Mouse (Mus musculus) liver, embryonic 16.5 days (tissue): Measurements from ENCODE around the gene Dhdh. TPM values are rescaled to one million over a fixed set of nuclear protein-coding genes. Genes with fewer than 3 reads are reported as not detected.
A peak's percentile ranks its signal among the peaks of the same experiment; 100 is the strongest.
"Not testable (repeated sequence)": the region's sequence is repeated elsewhere in the genome, so short reads cannot be mapped to it uniquely, and the experiment has no call there.

Source experiments
- ATAC-seq: fragments of 200-750 bp; cut with Nextera tagmentation; 2 replicates; pipeline ENCODE4 v1.8.0; 2017; ENCODE audit warnings: low read depth, mild to moderate bottlenecking, moderate number of reproducible peaks, moderate library complexity
- H3K27ac ChIP-seq: fragments of 300-500 bp; sonication (generic); 2 replicates; pipeline ENCODE4 v1.5.1; 2014; ENCODE audit warnings: mild to moderate bottlenecking, low read length
- H3K27me3 ChIP-seq: fragments of 300-500 bp; sonication (generic); 2 replicates; pipeline ENCODE4 v1.6.1; 2014; ENCODE audit warnings: low read depth, low read length, mixed read lengths; ENCODE audit not compliant: control insufficient read depth, insufficient read depth
- H3K36me3 ChIP-seq: fragments of 300-500 bp; sonication (generic); 2 replicates; pipeline ENCODE4 v1.6.1; 2014; ENCODE audit warnings: mild to moderate bottlenecking; ENCODE audit not compliant: control insufficient read depth, insufficient read depth
- H3K4me1 ChIP-seq: fragments of 300-500 bp; sonication (generic); 2 replicates; pipeline ENCODE4 v1.6.1; 2014; ENCODE audit warnings: low read depth, low read length, mixed read lengths; ENCODE audit not compliant: control insufficient read depth
- H3K4me2 ChIP-seq: fragments of 300-500 bp; sonication (generic); 2 replicates; pipeline ENCODE4 v1.6.1; 2014; ENCODE audit warnings: low read depth, low read length, mixed read lengths
- H3K4me3 ChIP-seq: fragments of 300-500 bp; sonication (generic); 2 replicates; pipeline ENCODE4 v1.5.1; 2014; ENCODE audit warnings: low read depth, mild to moderate bottlenecking, low read length
- H3K9ac ChIP-seq: fragments of 300-500 bp; sonication (generic); 2 replicates; pipeline ENCODE4 v1.6.1; 2014; ENCODE audit warnings: low read depth, low read length
- H3K9me3 ChIP-seq: fragments of 300-500 bp; sonication (generic); replicated peaks from 2 replicates; pipeline ENCODE4 v1.6.1; 2016; ENCODE audit warnings: low read length; ENCODE audit not compliant: control insufficient read depth
- WGBS: fragments of 180-500 bp; shearing (Covaris S2); extraction: QIAGEN DNeasy Blood & Tissue Kit; methylation state at CpG from one replicate; pipeline ENCODE4 v1.1.7; 2014; ENCODE audit not compliant: insufficient replicate concordance; 5-methylcytosine and 5-hydroxymethylcytosine counted together
- polyA plus RNA-seq: library from polyadenylated mRNA; unstranded; fragments of >200 nt; fragmentation: Nextera tagmentation; extraction: Ambion mirVana; gene quantifications from 2 replicates; pipeline ENCODE4 v1.2.1, GENCODE M21; 2015

Gene Dhdh
- polyA plus RNA-seq, 1 experiment from 2014 or later: 3.3 TPM

DNA sequence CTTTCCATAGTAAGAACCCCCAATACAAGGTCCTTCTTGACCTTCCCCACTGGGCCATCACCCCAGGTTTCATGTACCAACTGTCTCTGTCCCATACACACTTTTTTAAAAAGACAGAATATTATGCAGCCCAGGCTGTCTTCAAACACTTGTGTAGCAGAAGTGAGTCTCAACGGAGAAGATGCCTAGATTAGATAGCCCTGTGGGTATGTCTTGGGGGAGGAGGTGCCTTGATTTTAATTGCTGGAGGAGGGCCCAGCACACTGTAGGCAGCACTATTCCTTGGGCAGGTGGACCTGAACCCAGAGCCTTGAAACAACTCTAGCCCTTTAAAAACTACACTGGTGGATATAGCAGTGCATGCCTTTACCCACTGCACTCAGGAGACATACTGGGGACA lies 6.4 kb downstream of the Dhdh start:
- H3K9me3 ChIP-seq: no peaks in the 10 kb centered on the region
- peaks cover 17% of the 10 kb centered on the region for H3K4me1 ChIP-seq
- no peaks in the 10 kb centered on the region for H3K27me3 ChIP-seq
- H3K4me3 ChIP-seq: no peak overlapping the region
- H3K4me2 ChIP-seq: no peak overlapping the region
- no peak overlapping the region for H3K9ac ChIP-seq
- ATAC-seq: no peak
- no peaks in the 10 kb centered on the region for H3K36me3 ChIP-seq
- no peak overlapping the region for H3K27ac ChIP-seq
- 31% methylated on average over 1 of the region's 1 CpGs for WGBS

DNA sequence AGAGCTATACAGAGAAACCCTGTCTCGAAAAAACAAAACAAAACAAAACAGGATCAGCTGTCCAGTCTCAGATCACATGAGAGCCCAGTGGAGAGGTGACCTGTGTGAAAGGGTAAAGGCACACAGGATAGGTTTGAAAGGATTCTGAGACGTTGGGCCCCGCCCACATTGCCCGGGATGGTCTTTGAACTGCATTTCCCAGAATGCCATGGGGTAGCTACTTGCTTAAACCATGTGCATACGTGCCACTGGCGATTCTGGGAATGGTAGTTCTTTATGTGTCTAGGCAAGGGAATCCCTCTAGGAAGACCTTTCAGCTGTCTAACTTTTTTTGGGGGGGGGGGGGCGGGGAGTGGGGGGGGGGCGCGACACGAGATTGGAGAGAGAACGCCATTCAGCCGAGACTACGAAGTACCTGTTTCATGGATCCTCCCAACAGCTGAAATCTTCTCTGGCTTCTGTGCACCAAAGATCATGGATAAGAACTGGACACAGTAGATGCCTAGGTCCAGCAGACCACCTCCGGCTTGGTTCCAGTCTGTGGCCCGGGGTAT lies 7.2 kb downstream of the Dhdh start, which contains the start of gene Tulp2:
Tulp2 (plus strand) TSS at position 504 of the 554 bp plus-strand sequence.
- Histone ChIP-seq H3K36me3 (no peaks in the 10 kb centered on the region), H3K27me3 (no peaks in the 10 kb centered on the region), H3K9me3 (no peaks in the 10 kb centered on the region), H3K4me2 (no peak within 1 kb of the TSS), H3K27ac (no peak within 1 kb of the TSS), H3K9ac (no peak within 1 kb of the TSS), H3K4me3 (no peak within 1 kb of the TSS), H3K4me1 (peaks cover 12% of the 10 kb centered on the region)
- ATAC-seq: peak; percentile 79
- WGBS: 40% methylated on average over 15 of the region's 15 CpGs

DNA sequence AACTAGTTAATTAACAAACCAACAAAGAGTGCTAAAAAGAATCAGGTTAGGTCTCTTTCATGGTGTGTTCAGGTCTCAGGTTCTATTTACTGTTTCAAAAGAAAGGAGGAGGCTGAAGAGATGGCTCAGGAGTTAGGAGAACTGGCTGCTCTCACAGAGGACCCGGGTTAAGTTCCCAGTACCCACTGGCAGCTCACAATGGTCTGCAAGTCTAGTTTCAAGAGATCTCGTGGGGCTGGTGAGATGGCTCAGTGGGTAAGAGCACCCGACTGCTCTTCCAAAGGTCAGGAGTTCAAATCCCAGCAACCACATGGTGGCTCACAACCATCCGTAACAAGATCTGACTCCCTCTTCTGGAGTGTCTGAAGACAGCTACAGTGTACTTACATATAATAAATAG lies 8.3 kb downstream of the Dhdh start:
- H3K9ac ChIP-seq, H3K27me3 ChIP-seq, ATAC-seq, H3K27ac ChIP-seq, H3K36me3 ChIP-seq, H3K4me3 ChIP-seq, H3K4me2 ChIP-seq, H3K9me3 ChIP-seq: not testable (repeated sequence)
- 67% methylated on average over 3 of the region's 4 CpGs for WGBS
- peaks cover 15% of the 10 kb centered on the region for H3K4me1 ChIP-seq

DNA sequence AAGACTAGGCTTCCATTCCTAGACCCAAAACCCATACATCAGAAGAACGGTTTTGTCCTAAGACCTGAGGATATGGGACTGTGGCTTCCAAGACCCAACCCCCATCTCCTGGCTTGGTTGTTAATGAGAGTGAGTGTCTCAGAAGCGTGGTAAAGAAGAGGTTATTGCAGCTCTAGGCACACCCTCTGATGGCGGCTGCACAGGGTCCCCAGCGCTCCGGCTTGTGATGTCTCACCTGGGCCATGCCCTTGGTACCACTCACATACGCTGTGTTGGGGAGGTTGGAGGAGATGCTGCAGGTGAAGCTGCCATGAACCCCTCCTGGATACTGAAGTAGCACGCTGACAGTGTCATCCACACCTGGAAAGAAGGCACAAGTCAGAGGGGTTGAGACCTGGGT lies 9.8 kb downstream of the Dhdh start:
- H3K36me3 ChIP-seq: no peaks in the 10 kb centered on the region; the same call in 1 of the 2 replicates
- H3K4me1 ChIP-seq: peaks cover 18% of the 10 kb centered on the region
- no peaks in the 10 kb centered on the region for H3K27me3 ChIP-seq
- H3K27ac ChIP-seq: no peak overlapping the region
- no peak for ATAC-seq
- 90% methylated on average over 7 of the region's 7 CpGs for whole genome bisulfite sequencing
- no peak overlapping the region for H3K4me2 ChIP-seq
- no peak overlapping the region for H3K4me3 ChIP-seq
- no peak overlapping the region for H3K9ac ChIP-seq
- H3K9me3 ChIP-seq: no peaks in the 10 kb centered on the region

GRCm38 (mm10) chr7:45477003-45477402 lies 11.6 kb downstream of the Dhdh start:
- WGBS: 12% methylated on average over 3 of the region's 3 CpGs
- H3K4me3 ChIP-seq: no peak overlapping the region
- peaks cover 15% of the 10 kb centered on the region for H3K4me1 ChIP-seq
- H3K4me2 ChIP-seq: no peak overlapping the region
- no peaks in the 10 kb centered on the region; the same call in 1 of the 2 replicates for H3K36me3 ChIP-seq
- no peak overlapping the region for H3K27ac ChIP-seq
- H3K9me3 ChIP-seq: no peaks in the 10 kb centered on the region
- H3K9ac ChIP-seq: no peak overlapping the region
- ATAC-seq: peak; percentile 31; the same call in 1 of the 2 replicates
- no peaks in the 10 kb centered on the region for H3K27me3 ChIP-seq

DNA sequence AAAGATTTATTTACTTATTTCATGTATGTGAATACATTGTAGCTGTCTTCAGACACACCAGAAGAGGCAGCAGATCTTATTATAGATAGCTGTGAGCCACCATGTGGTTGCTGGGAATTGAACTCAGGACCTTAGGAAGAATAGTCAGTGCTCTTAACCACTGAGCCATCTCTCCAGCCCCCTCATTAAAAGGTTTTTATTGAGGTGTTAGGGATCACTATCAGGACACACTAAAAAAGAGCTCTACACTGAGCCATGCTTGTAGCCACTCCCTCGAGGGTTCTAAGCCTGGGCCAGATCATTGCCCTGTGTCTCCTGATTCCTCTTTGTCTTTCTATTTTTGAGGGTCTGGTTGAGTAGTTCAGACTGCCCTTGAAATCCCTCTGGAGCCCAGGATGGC lies 12.2 kb downstream of the Dhdh start:
- Histone ChIP-seq H3K36me3 (no peaks in the 10 kb centered on the region; the same call in 1 of the 2 replicates), H3K4me2 (no peak overlapping the region), H3K9ac (no peak overlapping the region), H3K9me3 (no peaks in the 10 kb centered on the region), H3K27me3 (no peaks in the 10 kb centered on the region), H3K4me1 (peaks cover 11% of the 10 kb centered on the region), H3K27ac (no peak overlapping the region), H3K4me3 (no peak overlapping the region)
- 22% methylated on average over 1 of the region's 1 CpGs for WGBS
- ATAC-seq: no peak

DNA sequence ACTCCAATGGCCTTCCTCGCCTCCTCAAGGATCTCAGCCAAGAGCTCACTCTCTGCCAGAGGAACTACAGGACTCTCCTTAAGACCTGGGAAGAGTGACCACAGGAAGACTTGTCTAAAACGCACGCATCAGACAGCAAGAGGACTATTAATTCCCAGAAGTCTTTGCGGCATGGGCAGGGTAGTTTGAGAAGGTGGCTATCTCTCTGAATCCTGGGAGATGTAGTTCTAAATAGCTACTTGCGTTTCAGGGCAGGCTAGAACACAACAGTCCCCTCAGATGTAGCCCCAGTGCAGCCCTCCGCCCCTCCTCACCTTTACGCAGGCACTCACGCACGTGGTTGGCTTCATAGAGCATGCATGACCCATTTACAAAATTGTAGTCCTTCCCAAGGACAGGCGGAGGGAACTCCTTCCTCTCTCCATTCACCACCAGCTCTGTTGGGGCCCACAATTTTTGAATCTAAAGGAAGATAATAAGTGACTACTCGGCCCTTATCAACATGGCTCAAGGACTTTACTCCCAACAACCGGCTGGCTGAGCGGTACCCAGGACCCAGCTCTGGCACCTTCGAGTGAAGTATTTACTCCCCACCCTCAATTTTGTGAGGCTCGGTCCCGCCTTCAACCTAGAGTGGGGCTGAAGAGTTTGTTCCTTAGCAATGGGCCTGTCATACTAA lies 13.2 kb downstream of the Dhdh start:
- H3K9me3 ChIP-seq: no peaks in the 10 kb centered on the region
- H3K4me3 ChIP-seq: peak overlapping the region; percentile 21
- peak overlapping the region; percentile 45 for H3K27ac ChIP-seq
- no peaks in the 10 kb centered on the region; the same call in 1 of the 2 replicates for H3K36me3 ChIP-seq
- no peak overlapping the region for H3K9ac ChIP-seq
- peak; percentile 65 for ATAC-seq
- 47% methylated on average over 16 of the region's 16 CpGs for WGBS
- H3K4me1 ChIP-seq: peaks cover 19% of the 10 kb centered on the region
- H3K4me2 ChIP-seq: peak overlapping the region; percentile 50; the same call in 1 of the 2 replicates
- no peaks in the 10 kb centered on the region for H3K27me3 ChIP-seq

- Histone ChIP-seq H3K9me3 (no peaks in the 10 kb centered on the region), H3K27ac (no peak overlapping the region), H3K9ac (no peak overlapping the region), H3K36me3 (no peaks in the 10 kb centered on the region; the same call in 1 of the 2 replicates), H3K4me3 (no peak overlapping the region), H3K27me3 (no peaks in the 10 kb centered on the region), H3K4me2 (no peak overlapping the region), H3K4me1 (peaks cover 27% of the 10 kb centered on the region)
- ATAC-seq: no peak
- 5% methylated on average over 3 of the region's 3 CpGs for WGBS
Observed at GRCm38 (mm10) chr7:45470869-45471268, 17.7 kb downstream of the Dhdh start.

GRCm38 (mm10) chr7:45467090-45467670 lies 21.4 kb downstream of the Dhdh start:
- Histone ChIP-seq H3K27ac (no peak overlapping the region), H3K36me3 (peaks cover 11% of the 10 kb centered on the region), H3K9ac (peak overlapping the region; percentile 53), H3K4me2 (peak overlapping the region; percentile 93), H3K4me3 (peak overlapping the region; percentile 78), H3K27me3 (no peaks in the 10 kb centered on the region), H3K9me3 (no peaks in the 10 kb centered on the region), H3K4me1 (peaks cover 29% of the 10 kb centered on the region)
- WGBS: 42% methylated on average over 7 of the region's 7 CpGs
- ATAC-seq: peak; percentile 10
